Mouse (Mus musculus): ENCODE measurements around the gene Gm21915.

The Gm21915 gene

GRCm38 (mm10) chr9:40711654-40712053, 41.2 kb downstream of the Gm21915 start:
- no peak for DNase-seq (ENCODE audit: extremely low spot score, low read depth, low spot score)

GRCm38 (mm10) chr9:40717182-40717874, 46.9 kb downstream of the Gm21915 start:
- DNase-seq (ENCODE audit: extremely low spot score, low read depth, low spot score): no peak

GRCm38 (mm10) chr9:40717875-40718185, 47.4 kb downstream of the Gm21915 start:
- no peak for DNase-seq (ENCODE audit: extremely low spot score, low read depth, low spot score)
